Mouse (Mus musculus): ENCODE measurements around the gene Csrnp3.
"Not testable (repeated sequence)": the region's sequence is repeated elsewhere in the genome, so short reads cannot be mapped to it uniquely, and the experiment has no call there.

Gene Csrnp3

DNA sequence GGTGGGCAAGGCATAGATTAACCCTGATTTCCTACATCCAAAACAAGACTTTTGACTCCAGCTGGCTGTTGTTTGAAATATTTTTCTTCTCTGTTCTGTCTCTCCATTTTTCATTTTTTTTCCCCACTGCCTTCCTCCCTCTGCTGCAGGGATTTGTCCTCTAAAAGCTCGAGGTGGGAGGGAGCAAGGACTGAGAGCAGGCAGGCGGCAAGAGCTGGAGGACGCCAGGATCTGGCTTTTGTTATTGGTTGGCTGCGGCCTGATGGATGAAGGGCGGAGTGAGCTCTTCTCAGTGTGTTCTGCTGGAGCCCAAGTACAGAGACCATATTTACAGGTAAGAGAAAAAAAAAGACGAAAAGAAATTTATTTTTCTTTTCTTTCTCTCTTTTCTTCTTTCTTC, at the start of gene Csrnp3:
Csrnp3 (plus strand) TSS at position 217 of the 400 bp plus-strand sequence.
- no peak for DNase-seq (ENCODE audit: low read depth, low spot score)

- DNase-seq (ENCODE audit: low read depth, low spot score), result no peak
Measured at GRCm38 (mm10) chr2:65801054-65801709, 44.4 kb upstream of the Csrnp3 start.

- no peak for DNase-seq (ENCODE audit: low read depth, low spot score)
Measured at GRCm38 (mm10) chr2:65806556-65806955, 39.0 kb upstream of the Csrnp3 start.

DNA sequence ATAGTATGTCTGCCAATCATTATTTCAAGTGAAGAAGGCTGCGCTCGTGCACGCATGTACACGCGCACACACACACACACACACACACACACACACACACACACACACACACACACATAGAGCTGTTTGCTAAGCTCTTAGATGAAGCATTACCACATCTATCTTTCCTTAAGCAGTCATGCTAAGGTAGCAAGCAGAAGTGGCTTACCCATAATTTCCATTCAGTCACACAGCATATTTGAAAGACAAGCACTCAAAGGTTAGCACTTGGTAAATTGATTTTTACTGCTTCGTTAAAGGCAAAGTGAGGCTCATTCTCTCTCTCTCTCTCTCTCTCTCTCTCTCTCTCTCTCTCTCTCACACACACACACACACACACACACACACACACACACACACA, 34.4 kb upstream of the Csrnp3 start:
- not testable (repeated sequence) for DNase-seq (ENCODE audit: low read depth, low spot score)

DNA sequence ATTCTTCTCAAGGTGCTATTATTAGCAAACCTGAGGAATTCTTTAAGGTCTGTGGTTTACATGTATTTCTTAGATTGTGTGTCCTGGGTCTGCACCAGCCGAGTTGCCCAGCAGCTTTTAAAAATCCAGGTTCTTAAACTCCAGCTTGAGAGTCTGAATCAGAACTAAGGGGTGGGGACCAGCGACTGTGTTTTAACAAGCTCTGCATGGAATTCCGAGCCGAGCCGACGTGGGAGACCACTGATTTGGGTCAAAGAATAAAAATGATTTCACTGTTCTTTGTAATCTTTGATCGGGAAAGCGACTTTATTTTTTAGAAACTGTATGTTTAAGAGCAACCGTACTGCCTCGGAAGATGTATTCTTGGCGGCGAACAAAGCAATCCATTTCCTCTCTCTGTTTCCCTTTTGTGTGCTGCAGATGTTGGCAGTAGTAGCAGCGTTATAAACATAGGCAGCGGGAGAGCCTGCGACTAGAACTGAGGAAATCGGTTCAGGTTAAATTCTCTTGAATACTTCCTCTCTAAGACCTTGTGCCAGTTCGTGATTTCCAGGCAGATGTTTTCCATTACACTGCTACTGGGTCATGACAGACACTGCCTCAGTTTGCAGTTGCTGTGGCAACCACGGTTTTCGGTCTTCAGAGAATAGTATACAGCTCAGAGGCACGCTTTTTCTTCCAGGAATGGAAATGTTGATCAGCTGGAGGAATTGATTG, 27.3 kb upstream of the Csrnp3 start:
- DNase-seq (ENCODE audit: low read depth, low spot score), result no peak

DNA sequence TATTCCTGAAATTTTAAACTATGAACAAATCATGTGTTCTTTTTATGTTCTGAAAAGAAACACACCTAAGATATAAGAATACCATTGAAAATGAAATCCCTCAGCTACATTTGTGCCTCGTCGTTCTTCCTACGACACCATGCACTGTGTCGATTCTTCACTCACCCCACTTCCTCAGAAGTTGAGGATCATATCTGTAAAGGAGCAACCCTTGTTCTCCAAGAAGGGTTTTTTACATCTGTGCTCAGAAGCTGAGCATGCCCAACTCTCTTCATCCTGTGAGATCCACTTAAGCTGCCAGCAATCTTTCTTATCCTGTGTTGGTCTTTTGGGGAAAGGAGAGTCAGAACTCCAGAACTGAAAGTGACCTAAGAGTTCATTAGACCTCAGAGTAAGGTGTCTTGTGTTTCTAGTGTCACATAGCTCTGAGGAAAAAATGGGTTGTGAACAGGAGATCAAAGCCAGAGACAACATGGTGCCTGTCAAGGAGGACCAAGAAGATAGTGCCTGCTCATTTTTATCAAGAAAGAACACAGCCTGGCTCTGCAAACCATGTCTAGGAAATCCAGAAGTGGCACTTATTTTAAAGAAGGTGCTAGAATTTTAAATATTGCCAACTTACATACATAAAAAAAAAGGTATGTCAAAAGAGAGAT, 25.3 kb upstream of the Csrnp3 start:
- DNase-seq (ENCODE audit: low read depth, low spot score), result no peak

- DNase-seq (ENCODE audit: low read depth, low spot score), result no peak
Measured at GRCm38 (mm10) chr2:65826314-65826713, 19.3 kb upstream of the Csrnp3 start.

DNA sequence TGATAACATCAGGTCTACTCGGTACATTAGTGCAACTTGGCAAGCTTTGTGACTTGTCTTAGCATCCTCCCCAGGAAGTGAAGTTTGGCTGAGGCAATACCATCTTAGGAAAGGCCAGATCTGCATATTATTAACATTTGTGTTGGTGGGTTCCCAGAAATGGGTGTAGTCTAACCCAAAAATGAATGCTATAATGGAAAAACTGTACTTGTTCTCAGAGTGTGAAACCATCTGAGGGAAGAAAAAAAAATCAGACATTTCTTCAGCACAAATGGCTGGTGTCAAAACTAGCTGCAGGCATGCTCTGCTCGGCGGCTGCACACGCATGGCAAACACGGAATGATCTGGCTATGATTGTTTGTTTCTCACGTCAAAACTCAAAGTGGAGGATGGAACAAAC, 18.8 kb upstream of the Csrnp3 start:
- DNase-seq (ENCODE audit: low read depth, low spot score), result no peak

DNA sequence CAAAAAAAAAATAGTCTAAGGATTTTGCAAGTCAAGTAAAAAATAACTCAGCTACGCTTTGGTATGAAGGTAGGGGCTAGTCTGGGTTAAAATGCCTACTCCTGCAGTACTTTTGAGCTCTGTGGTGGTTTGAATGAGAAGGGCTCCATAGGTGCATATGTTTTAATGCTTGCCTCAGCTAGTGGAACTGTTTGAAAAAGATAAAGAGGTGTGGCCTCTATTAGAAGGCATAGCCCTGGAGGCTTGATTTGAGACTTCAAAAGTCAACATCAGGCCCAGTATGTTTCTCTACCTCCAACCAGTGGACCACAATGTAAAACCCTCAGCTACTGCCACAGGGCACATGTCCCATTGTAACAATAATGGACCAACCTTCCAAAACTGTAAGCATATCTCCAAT, 16.9 kb upstream of the Csrnp3 start:
- no peak for DNase-seq (ENCODE audit: low read depth, low spot score)

- no peak for DNase-seq (ENCODE audit: low read depth, low spot score)
Measured at GRCm38 (mm10) chr2:65832738-65833395, 12.7 kb upstream of the Csrnp3 start.

- DNase-seq (ENCODE audit: low read depth, low spot score), result no peak
Measured at GRCm38 (mm10) chr2:65833421-65833820, 12.1 kb upstream of the Csrnp3 start.

- DNase-seq (ENCODE audit: low read depth, low spot score), result no peak
Measured at GRCm38 (mm10) chr2:65841606-65842005, 4.0 kb upstream of the Csrnp3 start.

GRCm38 (mm10) chr2:65842356-65842755, 3.2 kb upstream of the Csrnp3 start:
- no peak for DNase-seq (ENCODE audit: low read depth, low spot score)

GRCm38 (mm10) chr2:65846000-65846755, 611 bp downstream of the Csrnp3 start:
- DNase-seq (ENCODE audit: low read depth, low spot score), result no peak

DNA sequence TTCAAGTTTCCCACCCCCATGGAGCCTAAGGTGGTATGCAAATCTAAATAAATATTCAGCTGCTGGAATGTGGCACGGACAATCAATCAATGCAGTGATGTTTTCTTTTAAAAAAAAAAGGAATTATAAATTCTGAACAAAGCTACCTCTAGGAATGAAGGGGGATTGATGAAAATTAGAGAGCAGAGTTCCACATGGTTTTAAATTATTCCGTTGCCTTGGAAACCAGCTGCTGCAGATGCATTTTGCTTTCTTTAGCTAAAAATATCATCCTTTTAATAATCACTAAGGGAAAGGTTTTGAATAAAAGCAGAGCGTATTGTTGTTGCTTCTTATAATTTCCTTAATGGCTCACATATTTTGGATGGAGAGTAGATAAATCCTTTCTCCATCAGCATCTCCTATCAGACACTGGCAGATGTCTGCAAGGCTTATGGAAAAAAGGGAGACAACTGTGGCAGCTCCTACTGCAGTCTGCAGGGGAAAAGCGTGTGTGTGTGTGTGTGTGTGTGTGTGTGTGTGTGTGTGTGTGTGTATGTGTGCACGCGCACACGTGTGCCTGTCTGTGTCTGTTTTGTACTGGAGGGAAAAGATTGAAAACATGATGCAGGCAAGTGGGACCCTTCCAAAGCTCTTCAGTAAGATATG, 2.0 kb downstream of the Csrnp3 start:
- DNase-seq (ENCODE audit: low read depth, low spot score), result no peak

GRCm38 (mm10) chr2:65848706-65849105, 3.1 kb downstream of the Csrnp3 start:
- no peak for DNase-seq (ENCODE audit: low read depth, low spot score)

- not testable (repeated sequence) for DNase-seq (ENCODE audit: low read depth, low spot score)
Measured at GRCm38 (mm10) chr2:65850282-65850681, 4.7 kb downstream of the Csrnp3 start.

DNA sequence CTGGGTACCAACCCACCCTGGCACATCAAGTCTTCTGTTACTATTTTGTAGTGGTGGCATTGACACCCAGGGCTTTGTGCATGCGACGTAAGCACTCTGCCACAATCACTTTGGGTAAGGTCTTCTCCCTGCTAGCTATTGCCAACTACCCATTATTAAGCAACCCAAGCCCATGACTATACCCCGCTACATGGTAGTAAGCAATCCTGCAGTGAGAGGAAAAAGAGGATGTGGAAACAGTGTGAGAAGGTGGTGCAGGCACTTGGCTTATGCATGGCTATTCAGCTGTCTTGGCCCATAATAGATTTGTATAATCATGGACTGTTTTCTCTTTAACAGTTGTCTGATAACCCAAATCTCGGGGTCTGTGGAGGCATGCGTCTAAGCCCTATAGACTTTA, 11.2 kb downstream of the Csrnp3 start:
- no peak for DNase-seq (ENCODE audit: low read depth, low spot score)

- DNase-seq (ENCODE audit: low read depth, low spot score), result no peak
Measured at GRCm38 (mm10) chr2:65859767-65860727, 14.5 kb downstream of the Csrnp3 start.
